Mouse (Mus musculus) T-cell, adult 2 months (primary cell): ENCODE data around the gene Hoxa9.

ENCODE experiments used
- DNase-seq: peaks from one replicate; pipeline ENCODE4 v3.0.0; 2022; ENCODE audit warnings: low spot score

Gene Hoxa9

DNA sequence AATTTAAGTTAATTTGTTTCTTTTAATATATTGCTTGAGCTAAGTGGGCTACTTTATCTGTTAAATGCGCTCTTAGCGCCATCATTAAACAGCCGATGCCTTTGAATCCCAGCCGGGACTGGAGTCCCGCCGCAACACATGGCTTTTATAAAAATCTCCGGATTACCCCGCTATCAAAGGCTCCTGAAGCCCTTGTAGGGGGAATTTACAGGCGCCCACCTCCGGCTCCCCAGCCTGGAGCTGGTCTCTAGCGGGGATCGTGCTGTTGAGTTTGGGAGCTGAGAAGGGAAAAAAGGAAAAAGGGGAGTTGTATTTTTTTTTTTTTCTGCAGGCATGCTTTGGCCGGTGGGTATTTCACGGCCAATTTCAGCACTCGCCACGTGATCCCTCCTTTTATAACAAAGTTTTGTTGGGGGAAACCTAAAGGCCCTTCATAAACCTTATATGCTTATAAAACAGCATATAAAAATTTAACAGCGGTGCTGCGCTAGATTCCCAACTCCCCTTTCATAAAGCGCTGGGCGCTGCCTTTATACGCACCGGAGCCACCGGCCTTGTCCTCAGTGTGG lies 13.7 kb upstream of the Hoxa9 start:
- no peak for DNase-seq

- no peak for DNase-seq
Measured at GRCm38 (mm10) chr6:52243681-52244121, 12.8 kb upstream of the Hoxa9 start.

DNA sequence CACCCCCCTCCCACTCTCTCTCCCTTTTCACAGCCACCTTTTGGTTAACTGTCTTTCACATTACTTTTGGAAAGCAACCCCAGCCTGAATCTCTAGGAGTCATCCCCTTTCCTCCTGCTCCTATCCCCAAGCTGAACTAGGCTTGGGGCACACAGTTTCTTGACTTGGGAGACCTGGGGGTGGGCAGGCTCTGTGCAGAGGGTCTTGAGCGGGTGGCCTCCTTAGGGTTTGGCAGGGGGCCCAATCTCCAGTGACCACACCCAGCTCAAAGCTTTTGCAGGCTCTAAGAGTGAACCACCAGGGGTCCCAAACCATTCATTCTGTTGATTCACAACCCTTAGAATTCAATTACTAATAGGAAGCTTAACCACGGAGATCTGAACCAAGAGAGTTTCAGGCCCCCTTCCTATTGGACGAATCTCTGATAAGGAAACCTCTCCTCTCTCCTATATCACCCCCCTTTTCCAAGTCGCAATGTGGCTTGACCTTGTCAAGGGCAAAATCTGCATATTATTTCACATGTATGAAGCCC lies 12.0 kb upstream of the Hoxa9 start:
- no peak for DNase-seq

GRCm38 (mm10) chr6:52241001-52241621 lies 10.2 kb upstream of the Hoxa9 start:
- DNase-seq = no peak

DNA sequence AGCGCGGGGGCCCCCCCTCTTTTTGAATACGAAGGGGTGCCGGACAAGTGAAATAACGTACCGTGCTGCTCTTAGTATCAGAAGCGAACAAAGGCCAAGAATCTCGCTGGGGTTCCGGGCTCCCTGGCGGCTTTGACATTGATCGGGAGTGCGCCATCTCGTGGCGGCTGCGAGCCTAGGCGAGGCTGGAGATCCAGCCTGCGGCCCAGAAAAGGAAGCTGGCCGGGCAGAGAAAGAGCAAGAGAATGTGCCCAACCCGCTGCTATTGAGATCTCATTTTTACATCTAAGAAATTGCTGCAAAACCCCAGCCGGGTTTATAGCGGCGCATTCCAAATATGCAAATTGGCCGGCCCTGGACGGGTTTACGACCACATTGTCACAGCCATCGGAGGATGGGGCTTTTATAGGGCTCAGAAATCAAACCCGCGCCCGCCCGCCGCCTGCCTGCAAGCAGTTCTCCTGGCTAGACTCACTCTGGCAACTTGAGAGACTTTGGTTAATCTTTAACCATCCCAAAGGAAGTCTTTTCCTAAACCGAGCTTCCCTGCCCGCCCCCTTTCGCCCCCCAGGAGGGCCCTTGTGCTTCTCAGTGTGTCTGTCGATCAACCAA lies 9.6 kb upstream of the Hoxa9 start, which contains the start of gene Hoxa10:
Hoxa10 (minus strand) TSS at position 466 of the 612 bp plus-strand sequence.
- DNase-seq = peak; percentile 76

DNA sequence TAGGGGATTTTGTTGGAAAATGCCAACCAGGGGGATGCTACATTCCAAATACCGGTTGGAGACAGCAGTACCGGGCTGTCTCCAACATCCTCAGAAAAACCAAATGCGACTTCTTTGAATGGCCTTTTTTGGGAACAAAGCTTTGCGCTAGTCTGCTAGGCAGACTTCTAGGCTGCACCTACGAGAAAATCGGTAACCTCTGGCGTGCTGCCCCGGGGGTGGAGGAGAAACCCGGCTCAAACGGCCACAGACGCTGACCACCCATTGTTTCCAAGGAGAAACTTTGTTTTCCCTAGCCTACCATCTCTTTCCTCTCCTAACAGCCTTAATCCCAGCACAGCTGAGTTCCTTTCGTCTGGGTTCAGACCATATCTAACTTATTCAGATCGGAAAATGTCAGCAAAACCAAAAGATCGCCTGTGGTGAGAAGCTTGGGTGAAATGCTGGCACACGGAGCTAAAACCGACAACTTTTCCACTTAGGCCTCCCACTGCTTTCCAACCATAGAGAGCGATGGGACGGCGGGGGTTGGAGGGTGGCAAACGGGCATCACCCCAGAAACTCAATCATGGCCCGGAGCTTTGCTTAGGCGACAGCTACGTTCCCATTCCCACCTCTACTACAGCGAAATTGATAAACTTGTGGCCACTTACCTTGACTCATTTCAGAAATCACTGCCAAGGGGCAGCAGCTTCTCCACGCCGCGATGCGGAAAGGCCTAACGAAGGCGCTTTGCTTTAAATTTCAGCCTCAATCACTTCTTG lies 8.9 kb upstream of the Hoxa9 start:
- DNase-seq = no peak

DNA sequence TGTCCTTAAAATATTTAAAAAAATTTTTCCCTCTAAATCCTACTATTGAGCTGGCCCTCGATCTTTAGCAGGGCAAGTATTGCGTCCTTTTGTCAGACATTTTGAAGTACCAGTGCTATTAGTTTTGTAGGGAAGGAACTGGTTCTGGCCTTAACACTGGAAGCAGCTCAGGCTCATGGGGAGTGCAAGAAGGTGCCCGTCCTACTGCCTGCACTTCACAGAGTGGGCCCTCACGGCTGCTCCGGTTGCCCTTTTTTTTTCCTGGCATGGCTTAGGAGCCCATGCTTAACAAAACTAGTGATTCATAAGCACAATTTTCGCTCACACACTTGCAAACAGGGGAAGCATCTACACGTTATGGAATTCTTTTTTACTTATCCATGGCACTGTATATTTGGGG lies 8.1 kb upstream of the Hoxa9 start:
- no peak for DNase-seq

DNA sequence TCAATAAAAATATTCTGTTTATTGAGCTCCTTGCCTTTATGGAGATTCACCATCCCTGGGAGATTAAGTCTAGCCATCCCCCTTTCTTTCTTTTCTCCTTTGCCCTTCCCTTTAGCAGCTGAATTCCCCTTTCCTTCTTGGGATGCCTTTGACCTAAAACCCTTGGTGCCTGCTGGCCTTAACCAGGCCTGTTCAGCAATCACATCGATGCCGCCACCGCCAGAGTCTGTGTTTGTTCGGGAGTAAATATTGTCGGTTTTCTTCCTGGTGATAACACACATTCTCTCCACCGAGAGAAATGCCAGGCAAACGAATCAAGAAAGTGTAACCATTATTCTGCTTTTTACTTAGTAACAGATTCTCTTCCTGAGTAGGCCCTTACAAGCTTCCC lies 7.3 kb upstream of the Hoxa9 start:
- no peak for DNase-seq

- DNase-seq = no peak
Measured at GRCm38 (mm10) chr6:52237346-52238154, 6.7 kb upstream of the Hoxa9 start.

DNA sequence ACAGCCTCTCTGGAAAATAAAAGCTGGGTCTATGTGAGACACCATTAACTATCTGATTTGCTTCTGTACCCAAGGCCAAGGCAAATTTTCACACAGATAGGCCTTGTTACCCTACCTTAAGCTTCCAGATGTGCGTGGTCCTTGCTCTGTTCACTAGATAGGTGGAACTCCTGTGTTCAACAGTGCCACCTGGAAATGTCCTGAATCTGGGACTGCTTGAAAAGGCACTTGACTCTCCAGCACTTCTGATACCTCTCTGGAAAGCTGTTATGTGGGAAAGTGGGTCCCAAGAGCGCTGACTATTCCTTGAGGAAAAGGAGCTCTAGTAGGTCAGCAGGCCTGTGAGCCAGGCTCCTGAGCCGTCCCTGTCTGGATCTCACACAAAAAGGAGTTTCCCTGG lies 5.9 kb upstream of the Hoxa9 start:
- DNase-seq = no peak

- no peak for DNase-seq
Measured at GRCm38 (mm10) chr6:52235866-52236265, 5.0 kb upstream of the Hoxa9 start.

DNA sequence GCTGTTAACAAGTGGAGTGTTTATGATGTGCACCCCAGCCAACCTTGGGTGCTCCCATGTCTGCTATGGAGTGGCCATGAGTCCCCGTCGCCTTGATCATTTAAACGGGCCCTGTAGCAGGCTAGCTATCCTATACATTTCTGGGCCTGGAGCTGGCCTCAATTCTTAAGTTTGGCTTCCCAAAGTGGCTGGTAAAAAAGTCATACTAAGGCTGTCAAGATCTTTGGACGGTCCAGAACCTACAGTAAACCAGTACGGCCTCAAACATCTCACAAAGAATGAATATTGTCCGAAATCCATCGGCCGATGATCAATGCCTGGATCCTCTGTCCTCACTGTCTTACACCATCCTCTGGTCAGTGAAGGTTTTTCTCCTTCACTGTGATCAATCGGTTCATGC lies 4.4 kb upstream of the Hoxa9 start:
- no peak for DNase-seq

- DNase-seq = no peak
Measured at GRCm38 (mm10) chr6:52234428-52235140, 3.7 kb upstream of the Hoxa9 start.

GRCm38 (mm10) chr6:52233546-52234427 lies 2.9 kb upstream of the Hoxa9 start:
- no peak for DNase-seq

GRCm38 (mm10) chr6:52232984-52233545 lies 2.2 kb upstream of the Hoxa9 start:
- no peak for DNase-seq

- DNase-seq = no peak
Measured at GRCm38 (mm10) chr6:52232568-52232965, 1.7 kb upstream of the Hoxa9 start.

GRCm38 (mm10) chr6:52231885-52232567 lies 1.1 kb upstream of the Hoxa9 start:
- DNase-seq = no peak

- DNase-seq = no peak
Measured at GRCm38 (mm10) chr6:52229558-52230416, 1.1 kb downstream of the Hoxa9 start.
